Mouse (Mus musculus) cerebellum, adult 2 months (tissue): Measurements from ENCODE around the gene Exoc3l2.
"Not testable (repeated sequence)": the region's sequence is repeated elsewhere in the genome, so short reads cannot be mapped to it uniquely, and the experiment has no call there.

Experiments
- CTCF ChIP-seq: fragments of 200-500 bp; IDR thresholded peaks from 2 replicates; pipeline ENCODE4 v1.5.1; 2011; ENCODE audit warnings: low read depth, mild to moderate bottlenecking, control low read depth, low read length, moderate library complexity, borderline replicate concordance; ENCODE audit not compliant: insufficient read depth
- POLR2A ChIP-seq: fragments of 200-500 bp; IDR thresholded peaks from 2 replicates; pipeline ENCODE4 v1.6.1; 2011; ENCODE audit warnings: low read length, control low read depth, borderline replicate concordance; ENCODE audit not compliant: insufficient read depth

DNA sequence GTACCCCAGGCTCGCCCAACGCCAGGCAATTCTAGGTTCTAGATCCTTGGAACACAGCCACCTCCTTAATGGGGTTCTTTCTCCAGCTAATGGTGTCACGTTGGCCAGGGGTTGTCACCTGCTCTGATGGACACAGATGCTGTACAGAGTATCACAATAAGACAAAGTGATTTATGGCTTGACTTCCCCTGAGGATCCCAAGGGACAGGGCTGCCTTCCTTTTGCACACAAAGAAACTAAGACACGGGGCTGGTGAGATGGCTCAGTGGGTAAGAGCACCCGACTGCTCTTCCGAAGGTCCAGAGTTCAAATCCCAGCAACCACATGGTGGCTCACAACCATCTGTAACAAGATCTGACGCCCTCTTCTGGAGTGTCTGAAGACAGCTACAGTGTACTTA, 48.8 kb downstream of the Exoc3l2 start:
- not testable (repeated sequence) for TF ChIP-seq CTCF, POLR2A
